Mouse (Mus musculus): ENCODE data around the gene Gm48551.
A peak's percentile ranks its signal among the peaks of the same experiment; 100 is the strongest.

Gm48551 gene

GRCm38 (mm10) chr10:81432169-81432867, 48.1 kb downstream of the Gm48551 start:
- no peak for DNase-seq

- peak; percentile 92 for DNase-seq
These were observed 48.6 kb downstream of the Gm48551 start for GRCm38 (mm10) chr10:81432868-81433262.

DNA sequence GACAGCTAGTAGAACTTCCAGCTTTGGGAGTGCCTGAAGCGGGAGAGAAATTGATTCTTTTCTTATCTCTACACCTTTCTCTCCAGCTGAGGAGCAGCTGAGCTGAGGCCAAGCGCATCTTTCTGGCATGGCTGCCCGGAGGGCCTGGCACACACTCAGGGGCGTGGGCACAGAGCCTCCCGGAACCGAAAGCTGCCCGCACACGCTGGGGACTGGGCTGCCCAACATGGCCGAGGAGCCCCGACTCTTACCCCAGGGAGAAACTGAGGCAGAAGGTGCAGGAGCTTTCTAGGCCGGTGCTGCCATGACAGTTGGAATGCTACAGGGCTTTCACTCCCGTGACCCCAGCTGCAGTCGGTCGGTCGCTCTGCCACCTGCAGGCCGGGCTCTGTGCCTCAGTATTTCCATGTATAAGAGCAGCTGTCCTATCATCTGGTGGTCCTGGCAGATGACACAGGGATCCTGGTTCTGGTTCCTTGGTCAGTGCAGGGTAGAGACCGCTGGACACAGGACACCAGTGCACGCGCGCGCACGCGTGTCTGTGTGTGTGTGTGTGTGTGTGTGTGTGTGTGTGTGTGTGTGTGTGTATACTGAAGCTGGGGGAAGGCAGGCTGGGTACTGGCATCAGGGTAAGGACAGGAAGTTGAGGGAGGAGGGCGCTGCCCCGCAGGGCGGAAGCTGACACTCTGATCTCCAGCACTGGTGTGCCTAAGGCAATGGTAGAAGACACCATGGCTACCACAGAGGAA, 49.4 kb downstream of the Gm48551 start:
- peak; percentile 7 for DNase-seq

- DNase-seq: peak; percentile 3
These were observed 50.3 kb downstream of the Gm48551 start for GRCm38 (mm10) chr10:81434361-81435263.

DNA sequence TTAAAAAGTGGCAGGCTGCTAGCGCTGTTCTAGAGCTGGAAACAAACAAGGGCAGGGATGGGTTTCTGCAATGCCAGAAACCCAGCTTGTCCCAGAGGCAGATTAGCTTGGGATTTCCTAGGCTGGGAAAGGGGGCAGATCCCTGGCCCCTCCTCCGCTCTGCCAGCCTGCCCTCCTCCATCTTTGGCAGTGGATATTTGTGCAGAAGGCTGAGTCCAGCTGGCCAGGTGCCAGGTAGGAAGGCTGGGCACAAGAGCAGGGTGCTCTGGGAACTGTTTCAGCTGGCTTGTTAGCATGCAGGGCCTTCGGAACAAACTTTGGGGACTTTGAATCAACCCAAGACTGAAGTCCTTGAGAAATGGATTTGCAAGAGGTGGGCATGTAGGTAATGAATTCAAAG, 51.2 kb downstream of the Gm48551 start:
- peak; percentile 58 for DNase-seq

DNA sequence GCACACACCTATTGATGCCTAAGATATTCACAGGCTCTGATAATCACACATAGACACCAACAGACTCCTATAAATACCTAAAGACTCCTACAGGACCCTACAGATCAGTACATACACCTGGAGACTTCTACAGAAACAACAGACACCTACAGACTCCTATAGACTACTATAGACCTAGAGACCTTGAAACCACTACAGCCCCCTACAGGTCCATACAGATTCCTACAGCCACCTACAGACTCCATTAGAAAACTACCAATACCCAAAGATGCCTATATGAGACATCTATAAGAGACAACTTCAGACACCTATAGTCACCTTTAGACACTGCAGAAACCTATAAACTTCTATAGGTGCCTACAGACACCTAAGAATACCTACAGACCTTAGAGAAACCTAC, 56.8 kb downstream of the Gm48551 start:
- no peak for DNase-seq
